Mouse (Mus musculus) naive thymus-derived CD4-positive, alpha-beta T cell, adult 2 months (primary cell): ENCODE results near the gene Ankib1.
A peak's percentile ranks its signal among the peaks of the same experiment; 100 is the strongest.
"Not testable (repeated sequence)": the region's sequence is repeated elsewhere in the genome, so short reads cannot be mapped to it uniquely, and the experiment has no call there.

ENCODE experiments used
- DNase-seq: peaks from one replicate; pipeline ENCODE4 v3.0.0-alpha.2; 2011; ENCODE audit warnings: low read depth

Gene Ankib1

DNA sequence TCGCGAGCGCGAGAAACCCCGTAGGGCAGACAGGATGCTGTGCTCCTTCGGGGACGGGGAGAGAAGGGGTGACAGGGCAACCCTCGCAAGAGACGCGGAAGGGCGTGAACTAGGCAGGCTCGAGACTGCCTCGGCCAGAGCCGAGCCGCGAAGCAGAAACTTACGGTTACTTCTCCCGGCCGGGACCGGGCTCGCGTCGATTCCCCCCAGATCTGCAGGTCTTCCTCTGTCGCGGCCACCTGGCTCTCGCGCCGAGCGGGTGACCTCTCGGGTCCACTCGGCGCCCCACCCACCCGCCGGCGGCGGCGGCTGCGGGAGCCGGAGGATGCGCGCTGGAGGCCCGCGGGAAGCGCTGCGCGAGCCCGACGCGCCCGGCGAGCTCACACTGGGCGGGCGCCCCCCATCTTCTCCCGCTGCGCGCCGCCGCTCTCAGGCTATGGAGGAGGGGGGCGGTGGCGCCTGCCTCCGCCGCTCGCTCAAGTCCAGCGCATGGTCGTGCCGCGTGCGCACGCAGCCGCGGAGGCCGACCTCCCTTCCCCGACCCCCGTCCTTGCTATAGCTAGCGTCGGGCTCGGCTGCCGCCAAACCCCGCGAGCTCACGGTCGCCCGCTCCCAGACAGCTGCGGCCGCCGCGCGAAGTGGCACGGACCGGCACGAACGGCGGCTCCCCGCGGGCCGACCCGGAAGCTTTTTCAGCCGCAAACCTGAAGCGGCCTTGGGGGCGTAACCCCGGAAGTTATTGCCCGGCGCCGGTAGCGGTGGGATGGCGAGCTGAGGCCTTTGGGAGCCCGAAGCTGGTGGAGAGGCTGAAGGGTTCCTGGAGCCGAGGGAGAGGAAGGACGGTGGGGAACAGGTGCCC, at the start of gene Ankib1, which contains the start of gene Krit1:
Gene Ankib1 (minus strand): TSS at position 493 of the 859 bp plus-strand sequence.
Gene Krit1 (plus strand): TSS at position 752 of the 859 bp plus-strand sequence.
- peak; percentile 90 for DNase-seq

DNA sequence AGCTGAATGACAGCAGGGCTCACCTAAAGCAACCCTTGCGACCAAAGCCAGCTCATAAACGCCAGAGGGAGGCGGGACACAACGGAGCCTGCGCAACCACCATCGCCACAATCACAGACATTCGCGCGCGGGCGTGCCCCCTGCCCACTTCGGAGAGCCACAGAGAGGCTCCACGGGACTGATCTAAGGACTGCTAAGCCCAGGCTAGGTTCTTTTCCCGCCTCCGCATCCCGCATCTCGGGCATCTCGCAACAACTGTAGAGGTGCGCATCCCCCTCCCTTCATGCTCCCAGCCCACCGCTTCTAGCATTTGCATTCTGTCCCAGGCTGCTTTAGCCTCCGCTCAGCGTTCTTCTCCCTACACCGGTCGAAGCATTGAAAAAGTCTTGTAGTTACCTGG, 42.3 kb upstream of the Ankib1 start, which contains the start of gene Lrrd1:
Gene Lrrd1 (plus strand): TSS at position 148 of the 400 bp plus-strand sequence.
- no peak for DNase-seq

DNA sequence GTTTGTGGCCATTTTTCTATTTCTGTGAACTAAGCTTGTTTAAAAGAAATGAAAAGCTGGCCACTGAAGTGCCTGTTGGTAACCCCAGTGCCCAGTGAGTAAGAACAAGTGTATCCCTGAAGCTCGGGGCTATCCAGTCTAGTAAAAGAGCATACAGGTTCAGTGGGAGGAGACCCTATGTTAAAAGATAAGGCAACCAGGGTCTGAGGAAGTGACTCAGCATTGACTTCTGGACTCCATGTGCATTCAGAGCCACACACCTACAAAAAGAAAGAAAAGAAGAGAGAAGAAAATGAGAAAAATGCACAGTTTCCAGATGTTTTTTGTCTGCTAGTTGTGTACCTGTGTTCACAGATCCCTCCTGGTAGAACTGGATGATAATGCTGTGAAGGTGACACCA, 31.4 kb upstream of the Ankib1 start:
- no peak for DNase-seq

DNA sequence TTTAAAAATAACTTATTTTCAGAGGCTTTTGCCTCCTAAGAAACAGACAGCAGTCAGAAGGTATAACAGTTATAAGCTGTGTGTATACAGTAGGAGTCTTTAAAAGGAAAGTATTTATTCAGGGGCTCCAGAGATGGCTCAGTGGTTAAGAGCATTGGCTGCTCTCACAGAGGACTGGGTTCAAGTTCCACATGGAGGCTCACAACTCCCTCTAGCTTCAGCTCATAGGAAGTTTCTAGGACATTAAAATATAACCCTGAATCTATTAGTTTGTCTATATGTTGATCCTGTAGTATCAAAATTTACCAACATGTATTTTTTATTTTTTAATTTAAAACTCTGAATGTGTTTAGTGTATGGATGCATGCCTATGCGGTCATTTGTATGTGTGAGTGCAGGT, 5.7 kb upstream of the Ankib1 start:
- no peak for DNase-seq

DNA sequence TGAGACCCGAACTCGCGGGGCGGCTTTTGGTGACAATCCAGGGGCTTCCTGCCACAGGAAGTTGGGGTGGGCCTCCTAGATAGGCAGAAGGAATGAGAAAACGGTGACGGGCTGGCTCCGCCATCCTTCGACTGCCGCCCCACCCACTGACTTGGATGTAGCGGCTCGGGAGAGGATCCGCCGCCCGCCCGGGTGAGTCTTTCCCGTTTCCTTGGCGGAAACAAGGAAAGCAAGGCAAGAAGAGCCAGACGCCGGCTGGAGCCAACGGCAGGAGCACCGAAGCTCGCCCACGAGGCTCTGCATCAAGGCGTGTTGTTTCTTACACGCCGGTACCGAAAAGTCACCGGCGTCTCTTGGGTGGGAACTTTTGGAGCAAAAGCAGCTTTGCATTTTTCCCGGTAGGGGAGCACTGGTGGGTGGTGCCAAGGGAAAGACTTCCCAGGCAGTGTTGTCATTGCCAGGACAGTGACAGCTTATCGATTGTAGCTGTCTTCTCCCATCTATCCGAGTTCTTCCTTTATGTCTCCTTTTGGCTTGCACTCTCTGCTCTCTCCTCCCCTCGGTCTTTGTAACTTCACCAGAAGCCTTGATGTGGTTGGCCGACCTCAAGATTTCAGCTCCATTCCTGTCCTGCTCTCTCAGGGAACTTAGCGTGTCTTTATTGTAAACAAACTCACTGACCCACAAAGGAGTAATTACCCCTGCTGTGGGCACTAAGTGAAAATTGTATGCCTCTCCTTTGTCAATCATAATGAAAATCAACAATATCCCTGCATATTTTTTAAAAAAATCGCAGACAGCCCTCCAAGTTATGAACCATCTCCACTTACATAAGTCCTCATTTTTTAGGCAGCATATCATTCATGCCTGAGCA, 804 bp upstream of the Ankib1 start:
- peak; percentile 56 for DNase-seq

DNA sequence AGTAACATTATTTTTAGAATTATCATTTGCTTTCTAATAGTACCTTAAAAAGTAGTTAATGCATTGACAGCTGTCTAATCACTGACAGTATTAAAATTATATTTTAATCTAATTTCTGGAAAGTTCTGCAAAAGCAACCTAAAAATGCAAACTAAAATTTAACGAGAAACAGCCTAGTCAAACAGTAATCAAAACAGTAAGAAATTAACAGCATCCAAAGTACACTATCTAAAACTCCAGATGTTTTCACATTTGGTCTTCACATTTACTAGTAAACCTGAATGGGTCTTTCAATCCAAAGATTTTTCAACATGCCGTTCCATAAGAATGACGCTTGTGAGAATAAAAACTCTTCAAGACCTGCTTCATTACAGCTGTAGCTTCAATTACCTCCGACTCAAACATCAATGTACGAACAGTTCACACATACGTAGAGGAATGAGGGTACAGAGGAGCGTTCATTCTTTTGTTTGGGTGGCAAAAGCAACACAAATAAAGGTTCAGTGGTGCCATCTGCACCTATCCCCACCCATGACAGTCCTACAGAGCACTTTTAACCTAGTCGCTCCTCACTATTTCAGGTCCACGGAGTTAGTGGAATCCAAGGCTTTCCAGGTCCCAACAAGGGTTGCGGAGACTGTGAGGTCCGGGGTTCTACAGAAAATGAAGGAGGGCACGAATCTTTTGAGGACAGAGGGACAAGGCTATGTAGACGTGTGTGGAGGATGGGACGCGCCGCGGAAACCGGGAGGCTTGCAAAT, 873 bp downstream of the Ankib1 start:
- no peak for DNase-seq

DNA sequence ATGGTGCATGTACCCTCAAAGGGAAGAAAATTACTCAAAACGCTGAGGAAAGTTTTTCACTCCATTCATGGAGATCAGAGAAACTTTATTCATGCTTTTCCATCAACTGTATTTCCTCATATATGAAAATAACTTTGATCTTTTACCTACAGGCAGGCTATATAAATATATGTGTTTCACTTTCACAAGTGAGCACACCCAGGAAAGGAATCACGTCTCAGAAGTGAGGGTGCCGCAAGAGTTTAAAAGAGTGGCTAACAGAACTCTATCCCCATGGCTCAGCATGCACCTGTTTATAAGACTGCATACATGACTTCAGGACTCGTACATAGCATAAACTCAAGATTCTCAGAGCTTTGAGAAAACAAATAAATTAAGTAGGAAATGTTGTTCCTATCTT, 1.8 kb downstream of the Ankib1 start:
- peak; percentile 50 for DNase-seq

DNA sequence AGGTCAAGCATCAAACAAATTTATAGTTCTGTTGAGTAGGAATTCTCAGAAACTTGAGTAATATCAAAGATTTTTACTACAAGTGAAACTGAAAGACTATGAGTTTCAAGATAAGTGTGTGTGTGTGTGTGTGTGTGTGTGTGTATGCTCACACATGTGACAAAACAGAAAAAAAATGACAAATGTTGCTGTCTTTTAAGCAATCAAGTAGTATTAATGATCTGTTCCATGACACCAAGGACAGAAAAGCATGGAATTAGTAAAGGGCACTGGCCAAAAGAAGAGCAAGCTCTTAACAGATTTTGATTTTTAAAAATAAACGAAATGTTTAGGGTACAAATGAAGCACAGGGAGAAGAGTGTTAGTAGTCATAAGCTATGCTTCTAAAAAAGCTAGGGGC, 2.7 kb downstream of the Ankib1 start:
- peak; percentile 8 for DNase-seq

DNA sequence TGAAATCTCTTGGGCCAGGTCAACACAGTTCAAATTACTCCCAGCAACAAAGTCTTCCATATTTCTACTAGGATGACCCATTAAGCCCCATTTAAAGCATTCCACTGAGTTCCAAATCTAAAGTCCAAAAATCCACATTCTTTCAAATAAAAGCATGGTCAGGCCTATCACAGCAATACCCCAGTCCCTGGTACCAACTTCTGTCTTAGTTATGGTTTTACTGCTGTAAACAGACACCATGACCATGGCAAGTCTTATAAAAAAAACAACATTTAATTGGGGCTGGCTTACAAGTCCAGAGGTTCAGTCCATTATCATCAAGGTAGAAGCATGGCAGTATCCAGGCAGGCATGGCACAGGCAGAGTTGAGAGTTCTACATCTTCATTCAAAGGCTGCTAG, 4.1 kb downstream of the Ankib1 start:
- not testable (repeated sequence) for DNase-seq

DNA sequence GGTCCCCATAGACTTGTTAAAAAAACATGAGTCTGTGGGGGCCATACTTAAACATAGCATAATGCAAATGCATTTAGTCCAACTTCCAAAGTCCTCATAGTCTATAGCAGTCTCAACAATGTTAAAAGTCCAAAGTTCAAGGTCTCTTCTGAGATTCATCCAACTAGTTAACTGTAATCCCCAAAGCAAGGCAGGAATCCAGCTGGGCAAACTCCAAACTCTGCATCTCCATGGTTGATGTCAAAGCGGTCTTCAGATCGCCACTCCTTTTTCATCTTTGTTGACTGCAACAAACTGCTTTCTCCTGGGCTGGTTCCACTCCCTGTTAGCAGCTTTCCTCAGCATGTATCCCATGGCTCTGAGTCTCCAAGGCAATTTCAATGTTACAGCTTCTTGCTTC, 5.6 kb downstream of the Ankib1 start:
- not testable (repeated sequence) for DNase-seq

DNA sequence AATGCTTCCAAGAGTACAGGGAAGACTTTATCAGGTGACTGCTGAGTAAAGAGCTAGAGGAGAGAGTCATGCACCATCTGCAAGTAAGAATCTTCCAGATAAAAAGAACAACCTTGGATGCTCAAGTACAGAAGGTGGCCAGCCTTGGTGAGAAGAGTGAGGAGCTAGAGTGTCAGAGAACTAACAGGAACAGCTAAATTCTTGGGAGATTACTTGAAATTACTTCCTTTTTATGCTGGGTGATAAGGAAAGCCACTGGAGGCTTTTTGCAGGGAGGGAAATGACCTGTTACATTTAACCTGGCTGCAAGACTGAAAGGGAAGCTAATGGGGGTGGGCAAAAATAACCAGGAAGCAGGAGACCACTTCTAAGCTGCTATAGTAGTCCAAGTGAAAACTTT, 11.7 kb downstream of the Ankib1 start:
- no peak for DNase-seq

DNA sequence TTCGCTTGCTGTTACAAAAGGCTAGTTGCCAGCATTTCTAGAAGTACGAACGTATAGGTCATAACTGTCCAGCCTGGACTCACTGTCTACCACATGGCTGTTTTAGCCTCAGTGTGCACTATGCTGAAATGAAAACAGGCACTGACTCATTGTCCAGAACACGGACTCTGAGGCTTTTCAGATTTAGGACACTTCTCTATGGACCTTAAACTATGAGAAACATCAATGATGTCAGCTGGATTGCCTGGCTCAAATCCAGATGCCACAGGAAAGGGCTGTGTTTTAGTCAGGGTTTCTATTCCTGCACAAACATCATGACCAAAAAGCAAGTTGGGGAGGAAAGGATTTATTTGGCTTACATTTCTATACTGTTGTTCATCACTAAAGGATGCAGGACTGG, 15.2 kb downstream of the Ankib1 start:
- no peak for DNase-seq

DNA sequence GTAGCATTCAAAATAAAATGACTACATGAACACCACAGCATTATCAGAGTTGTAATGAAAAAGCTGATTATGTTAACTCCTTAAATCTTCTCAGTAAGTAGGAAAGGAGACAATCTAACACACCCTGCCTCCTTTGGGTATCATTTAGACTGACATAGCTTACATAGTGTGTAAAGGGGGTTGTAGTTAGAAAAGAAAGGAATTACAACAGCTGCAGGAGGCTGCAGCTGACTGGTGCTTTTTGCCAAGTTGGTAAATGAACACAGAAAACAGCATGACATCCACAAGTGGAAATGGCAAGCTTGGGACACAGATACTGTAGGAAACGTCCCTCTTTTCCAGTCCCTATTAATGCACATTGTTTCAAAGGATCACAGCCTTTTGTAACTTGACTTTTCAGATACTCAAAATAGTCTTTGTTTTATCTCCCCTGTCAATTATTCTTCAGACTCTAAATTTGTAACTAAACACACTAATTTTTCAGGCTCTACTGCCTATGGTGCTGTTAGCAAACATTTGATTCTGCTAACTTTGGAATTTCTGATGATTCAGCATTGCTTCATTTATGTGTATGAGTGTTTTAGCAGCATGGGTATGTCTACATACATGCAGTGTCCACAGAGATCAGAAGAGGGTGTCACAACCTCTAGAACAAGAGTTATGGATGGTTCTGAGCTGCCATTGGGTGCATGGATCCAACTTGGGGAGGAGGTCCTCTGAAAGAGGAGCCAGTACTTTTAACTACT, 17.8 kb downstream of the Ankib1 start:
- no peak for DNase-seq

DNA sequence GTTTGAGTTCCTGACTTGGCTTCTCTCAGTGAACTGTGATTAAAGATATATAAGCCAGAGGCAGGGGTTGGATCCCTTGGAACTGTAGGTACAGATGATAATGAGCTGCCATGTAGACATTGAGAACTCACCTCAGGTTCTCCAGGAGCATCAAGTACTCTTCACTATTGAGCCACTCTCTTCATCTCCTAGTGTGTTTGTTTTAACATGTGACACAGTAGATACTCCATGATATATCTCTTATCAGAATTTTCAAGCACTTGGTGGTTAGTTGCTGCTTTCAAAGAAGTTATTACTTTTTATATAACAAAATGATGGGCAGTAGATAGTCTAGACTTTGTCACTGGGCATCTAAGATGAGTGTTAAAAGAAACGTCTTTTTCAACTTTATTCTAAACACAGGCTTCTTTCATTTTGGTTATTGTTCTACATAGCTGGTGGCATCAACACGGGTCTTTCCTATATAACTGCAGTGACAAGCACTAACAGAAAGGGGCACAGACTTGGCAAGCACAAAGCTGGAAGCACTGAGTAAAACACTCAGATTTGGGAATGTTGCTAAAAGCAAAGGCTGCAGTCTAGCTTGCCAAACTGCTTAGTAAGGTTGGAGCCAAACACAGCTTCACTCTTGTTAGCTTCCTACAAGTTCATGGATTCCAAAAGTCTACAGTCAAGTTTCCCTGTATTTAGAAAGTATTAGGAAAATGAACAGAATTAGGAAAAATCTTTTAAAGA, 18.6 kb downstream of the Ankib1 start:
- no peak for DNase-seq

DNA sequence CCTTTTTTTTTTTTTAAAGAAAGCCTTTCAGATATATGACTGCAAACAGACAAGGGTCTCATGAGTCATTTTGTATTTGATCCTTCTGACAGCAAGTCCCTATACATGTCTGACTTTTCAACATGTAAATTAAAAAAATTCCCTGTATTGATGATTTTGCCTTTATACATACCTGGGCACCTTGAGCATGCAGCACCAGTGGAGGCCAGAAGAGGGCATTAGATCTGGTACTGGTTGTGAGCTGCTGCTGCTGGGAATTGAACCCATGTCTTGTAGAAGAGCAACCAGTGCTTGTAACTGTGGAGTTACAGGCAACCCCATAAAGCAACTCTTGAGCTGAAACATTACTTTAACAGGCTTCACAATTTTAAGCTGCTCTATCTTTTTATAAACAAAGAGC, 20.1 kb downstream of the Ankib1 start:
- DNase-seq = peak; percentile 61

DNA sequence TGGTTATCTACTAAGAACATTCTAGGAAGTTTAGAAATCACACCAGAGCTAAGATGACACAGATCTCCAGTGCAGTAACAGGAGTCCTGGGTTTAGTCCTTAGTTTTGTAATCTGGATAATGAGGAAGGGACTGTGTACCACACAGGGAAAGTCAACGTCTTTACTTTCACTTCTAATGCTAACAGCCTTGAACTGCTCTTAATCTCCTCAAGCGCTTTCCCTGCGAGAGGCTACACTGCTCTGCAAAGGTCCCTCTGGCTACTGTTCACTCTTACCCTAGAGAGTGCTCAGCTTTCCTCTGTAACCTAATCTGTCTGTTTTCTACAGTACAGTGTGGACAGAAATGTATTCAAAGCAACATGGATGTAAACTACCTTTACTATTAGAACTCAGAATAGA, 30.7 kb downstream of the Ankib1 start:
- no peak for DNase-seq

DNA sequence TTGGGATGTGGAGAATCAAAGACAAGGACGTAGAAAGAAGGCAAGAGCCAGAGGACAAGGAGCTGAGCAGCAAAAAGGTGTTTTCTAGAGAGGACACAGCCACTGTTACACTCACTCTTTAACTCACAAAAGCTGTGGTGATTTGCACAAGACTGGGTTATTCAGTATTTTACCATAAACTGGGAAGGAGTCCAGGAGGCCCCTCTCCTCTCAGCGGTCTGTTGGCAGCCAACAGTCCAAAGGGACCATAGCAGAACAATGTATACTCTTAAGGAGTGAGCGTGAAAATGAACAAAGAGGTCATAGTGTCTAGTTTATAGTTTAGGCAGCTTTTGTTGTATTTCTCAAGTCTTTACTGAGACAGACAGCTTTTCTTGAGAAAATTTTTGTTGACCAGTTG, 31.2 kb downstream of the Ankib1 start:
- no peak for DNase-seq

DNA sequence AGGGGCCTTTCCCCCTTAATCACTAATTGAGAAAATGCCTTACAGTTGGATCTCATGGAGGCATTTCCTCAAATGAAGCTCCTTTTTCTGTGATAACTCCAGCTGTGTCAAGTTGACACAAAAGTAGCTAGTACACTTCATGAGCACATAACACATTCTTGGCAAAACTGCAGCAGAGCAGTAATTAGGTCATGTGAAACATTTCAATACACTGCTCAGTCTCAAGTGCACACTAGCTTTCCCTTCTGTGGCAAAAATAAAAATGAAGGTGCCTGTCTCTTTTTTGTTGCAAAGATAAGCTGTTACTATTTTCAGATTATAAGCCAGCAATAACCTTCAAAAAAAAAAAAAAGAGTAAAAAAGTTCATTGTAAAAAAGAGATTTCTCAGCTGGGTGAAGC, 52.2 kb downstream of the Ankib1 start:
- DNase-seq = not testable (repeated sequence)

DNA sequence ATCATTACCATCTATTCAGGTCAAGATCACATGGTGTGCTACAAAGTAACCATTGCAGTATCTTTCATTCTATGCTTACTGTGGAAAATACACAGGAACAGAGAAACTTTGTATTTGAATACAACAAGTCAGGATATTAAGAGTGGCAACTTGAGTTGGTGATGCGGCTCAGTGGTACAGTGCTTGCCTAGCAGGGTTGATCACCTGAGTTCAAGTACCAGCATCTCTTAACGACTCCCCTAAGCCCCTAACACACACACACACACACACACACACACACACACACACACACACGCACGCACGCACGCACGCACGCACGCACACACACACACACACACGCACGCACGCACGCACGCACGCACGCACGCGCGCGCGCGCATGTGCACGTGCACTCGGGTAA, 69.9 kb downstream of the Ankib1 start:
- not testable (repeated sequence) for DNase-seq

DNA sequence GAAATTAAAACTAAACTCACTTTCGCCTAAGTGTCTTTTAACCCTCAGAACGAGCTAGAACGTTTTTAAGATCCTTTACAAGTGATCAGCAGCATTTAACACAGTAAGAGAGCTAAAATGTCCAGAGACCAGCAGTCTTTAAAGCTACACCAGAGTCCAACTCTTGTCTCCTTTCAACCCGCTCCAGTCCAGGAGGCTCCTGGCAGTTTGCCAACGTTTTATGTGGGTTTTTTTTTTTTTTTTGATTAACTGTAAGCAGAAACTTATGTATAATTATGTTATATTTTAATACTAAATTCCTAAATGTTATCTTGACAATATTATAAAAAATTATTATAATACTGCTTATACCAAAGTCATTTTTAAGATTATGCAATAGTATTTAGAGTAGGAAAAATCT, 73.9 kb downstream of the Ankib1 start:
- no peak for DNase-seq

DNA sequence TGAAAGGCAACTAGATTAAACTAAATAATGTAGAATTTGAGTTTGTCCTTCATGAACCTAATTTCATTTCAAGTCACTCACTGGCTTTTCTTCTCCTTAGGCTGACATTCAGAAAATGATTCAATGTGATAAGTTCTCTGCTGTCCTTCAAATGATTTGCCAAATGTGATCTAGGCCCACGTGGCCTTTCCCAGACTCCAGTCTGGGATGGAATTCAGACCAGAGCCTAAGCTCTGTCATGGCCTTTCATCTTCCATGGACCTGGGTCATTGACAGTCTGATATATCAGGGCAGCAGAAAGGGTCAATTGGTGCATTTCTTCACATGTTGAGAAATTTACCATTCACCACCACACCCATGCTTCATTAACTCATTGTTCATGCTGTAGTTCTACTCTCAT, 77.2 kb downstream of the Ankib1 start:
- no peak for DNase-seq
